Mouse (Mus musculus) gastrocnemius, postnatal 10 days (tissue): ENCODE data around the gene Rusc2. TPM values are rescaled to one million over a fixed set of nuclear protein-coding genes. Genes with fewer than 3 reads are reported as not detected.
A peak's percentile ranks its signal among the peaks of the same experiment; 100 is the strongest.

ENCODE experiments used
- DNase-seq: peaks from one replicate; pipeline ENCODE4 v3.0.0; 2021; ENCODE audit warnings: mixed read lengths
- long read RNA-seq, 2 experiments: library from polyadenylated mRNA; stranded (forward); transcript quantifications; one replicate each; pipeline ENCODE4 v2.0.0; 2021
- total RNA-seq, 2 experiments: library from RNA; stranded (reverse); gene quantifications; 2 replicates each; pipeline ENCODE4 v1.2.3; 2021

Rusc2 gene
- 10 to 100 TPM; 30.3 to 33.9 TPM for total RNA-seq
- long read RNA-seq, experiment 1, full-length matches to known transcripts = 17 of 56 reads
- long read RNA-seq, experiment 1, partial matches to known transcripts = 25 of 56 reads
- long read RNA-seq, experiment 1, other reads (novel, unspliced or antisense) = 14 of 56 reads
- long read RNA-seq, experiment 2, full-length matches to known transcripts = 16 of 58 reads
- long read RNA-seq, experiment 2, partial matches to known transcripts = 31 of 58 reads
- long read RNA-seq, experiment 2, other reads (novel, unspliced or antisense) = 11 of 58 reads

DNA sequence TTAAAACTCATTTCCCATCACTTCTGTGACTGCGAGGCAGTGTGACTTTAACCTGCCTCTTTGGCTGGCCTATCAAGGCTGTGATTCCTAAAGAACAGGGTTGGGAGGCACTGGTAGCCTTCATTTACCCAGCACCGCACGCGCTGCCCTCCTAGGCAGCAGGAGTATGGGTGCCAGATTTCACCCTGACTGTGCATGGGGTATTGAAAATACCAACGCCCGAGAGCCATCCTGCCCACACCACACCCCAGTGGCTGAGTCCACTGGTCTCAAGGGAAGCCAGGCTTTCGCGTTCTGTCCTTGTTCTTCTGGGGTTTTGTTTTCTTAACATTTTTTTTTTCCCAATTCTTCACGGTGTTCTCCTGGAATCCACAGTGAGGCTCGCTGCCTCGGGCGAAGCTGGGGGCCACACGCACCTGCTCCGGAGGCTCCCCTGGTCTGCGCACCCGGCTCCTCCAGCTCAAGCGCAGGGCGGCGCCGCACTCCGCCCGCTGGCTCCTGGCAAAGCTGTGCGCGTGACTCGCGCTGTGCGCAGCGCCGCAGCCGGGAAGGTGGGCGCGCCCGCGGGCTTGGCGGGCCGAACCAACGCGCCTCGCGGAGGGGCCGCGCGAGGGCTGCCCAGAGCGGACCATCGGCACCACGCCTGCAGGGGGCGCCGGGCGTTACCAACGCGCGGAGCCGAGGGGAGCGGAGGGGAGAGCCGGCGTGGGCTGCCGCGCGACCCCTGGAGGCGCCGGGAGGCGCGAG is at the start of gene Rusc2:
Rusc2 (plus strand) TSS at position 572 of the 747 bp plus-strand sequence.
- DNase-seq = peak; percentile 94

DNA sequence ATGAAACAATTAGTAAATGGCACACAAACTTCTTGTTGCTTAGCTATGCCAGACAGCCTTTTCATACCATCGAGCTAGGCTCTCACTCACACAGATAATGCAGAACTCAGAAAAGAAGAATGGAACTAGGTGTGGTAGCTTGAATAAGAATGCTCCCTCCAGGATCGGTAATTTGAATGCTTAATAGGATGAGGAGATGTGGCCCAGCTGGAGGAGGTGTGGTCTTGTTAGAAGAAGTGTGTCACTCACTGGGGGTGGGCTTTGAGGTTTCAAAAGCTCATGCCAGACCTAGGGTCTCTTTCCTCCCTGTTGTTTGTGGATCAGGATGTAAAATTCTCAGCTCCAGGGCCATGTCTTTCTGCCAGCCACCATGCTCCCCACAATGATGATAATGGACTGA is 47.0 kb upstream of the Rusc2 start:
- DNase-seq = no peak

- DNase-seq = no peak
Observed at GRCm38 (mm10) chr4:43336176-43336575, 45.6 kb upstream of the Rusc2 start.

DNA sequence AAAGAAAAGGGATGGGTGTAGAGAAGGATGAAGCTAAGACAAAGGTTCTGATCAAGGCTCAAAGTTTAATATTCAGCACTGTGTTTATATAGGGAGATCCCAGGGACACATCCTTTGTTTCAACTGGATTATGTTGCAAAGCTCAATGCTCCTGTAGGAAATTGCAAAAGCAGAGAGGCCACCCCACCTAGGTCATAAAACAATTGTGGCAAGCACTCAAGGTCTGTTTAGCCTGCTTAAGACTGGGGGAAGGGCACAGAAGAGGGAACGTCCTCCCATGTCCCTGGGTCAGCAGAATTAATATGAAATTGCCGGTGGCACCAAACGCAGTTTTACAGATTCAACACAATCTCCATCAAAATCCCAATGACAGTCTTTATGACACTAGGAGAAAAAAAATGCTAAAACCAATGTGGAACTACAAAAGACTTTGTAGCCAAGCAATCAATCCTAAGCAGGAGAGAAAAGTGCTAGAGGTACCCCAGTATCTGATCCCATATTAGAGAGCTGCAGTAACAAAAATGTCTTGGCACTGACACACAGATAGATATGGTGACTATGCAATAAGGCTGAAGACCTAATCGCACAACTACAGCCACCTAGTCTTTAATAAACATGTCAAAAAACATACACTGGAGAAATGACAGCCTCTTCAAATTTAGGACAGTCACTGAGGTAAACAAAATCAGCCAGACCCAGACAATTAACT is 41.5 kb upstream of the Rusc2 start:
- DNase-seq = no peak

GRCm38 (mm10) chr4:43341276-43341891 is 40.4 kb upstream of the Rusc2 start:
- DNase-seq = no peak

DNA sequence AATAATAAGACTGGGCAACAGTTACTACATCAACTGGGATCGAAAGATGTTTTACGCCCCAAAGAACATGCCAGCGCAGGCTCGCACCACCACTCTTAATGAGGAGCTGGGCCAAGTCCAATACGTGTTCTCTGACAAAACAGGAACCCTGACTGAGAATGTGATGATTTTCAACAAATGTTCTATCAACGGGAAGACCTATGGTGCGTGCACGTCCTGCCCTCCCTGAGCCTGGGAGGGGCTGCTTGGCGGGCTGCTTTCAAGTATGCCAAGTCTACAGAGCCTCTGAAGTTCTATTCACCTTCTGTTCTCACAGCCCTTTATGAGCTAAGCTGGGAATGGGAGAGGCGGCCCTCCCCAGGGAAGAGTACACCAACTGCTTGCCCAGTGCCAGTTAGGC is 39.3 kb upstream of the Rusc2 start:
- no peak for DNase-seq

- DNase-seq = no peak
Observed at GRCm38 (mm10) chr4:43344932-43345331, 36.8 kb upstream of the Rusc2 start.

- DNase-seq = peak; percentile 17
Observed at GRCm38 (mm10) chr4:43349206-43349605, 32.6 kb upstream of the Rusc2 start.

DNA sequence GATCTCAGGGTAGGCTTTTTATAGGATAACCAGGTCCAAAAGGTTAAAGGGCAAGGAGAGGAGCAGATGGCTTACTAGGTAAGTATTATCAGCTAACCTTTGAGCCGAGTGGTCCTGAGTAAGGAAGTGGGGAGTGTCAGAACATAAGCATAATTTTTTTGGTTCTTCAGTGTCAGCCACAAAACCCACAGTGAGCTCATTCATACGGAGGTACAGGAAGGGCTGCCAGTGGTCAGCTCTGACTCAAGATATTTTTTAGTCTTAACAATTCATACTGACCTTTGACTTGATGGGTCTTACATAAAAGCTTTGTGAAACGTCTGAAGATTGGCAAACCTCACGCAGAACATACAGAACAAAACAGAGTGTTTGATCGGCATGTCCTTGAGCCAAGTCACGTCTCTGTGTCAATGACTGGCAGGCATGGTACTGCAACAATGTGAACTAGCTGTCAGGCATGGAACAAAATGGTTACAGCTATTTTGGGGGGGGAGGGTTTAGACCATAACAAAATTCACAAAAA is 31.7 kb upstream of the Rusc2 start:
- DNase-seq = no peak

GRCm38 (mm10) chr4:43353662-43354061 is 28.1 kb upstream of the Rusc2 start:
- DNase-seq = no peak

- no peak for DNase-seq
Observed at GRCm38 (mm10) chr4:43364914-43365560, 16.7 kb upstream of the Rusc2 start.

GRCm38 (mm10) chr4:43367295-43367694 is 14.5 kb upstream of the Rusc2 start:
- DNase-seq = no peak

GRCm38 (mm10) chr4:43367787-43368186 is 14.0 kb upstream of the Rusc2 start:
- DNase-seq = no peak

DNA sequence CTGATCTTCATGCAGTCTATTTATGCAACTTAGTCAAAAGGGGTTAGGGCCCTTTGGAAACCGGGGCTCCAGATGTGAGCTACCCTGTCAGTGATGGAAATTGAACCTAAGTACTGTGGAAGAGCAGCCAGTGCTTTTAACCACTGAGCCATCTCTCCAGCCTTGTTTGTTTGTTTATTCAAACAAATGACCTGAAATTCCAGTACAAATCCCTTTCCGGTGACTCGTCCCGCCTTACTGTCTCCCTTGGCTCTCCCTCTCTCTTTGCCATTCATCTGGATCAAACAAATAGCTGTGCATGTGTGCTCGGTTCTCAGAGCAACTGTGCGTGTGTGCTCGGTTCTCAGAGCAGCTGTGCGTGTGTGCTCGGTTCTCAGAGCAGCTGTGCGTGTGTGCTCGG is 10.4 kb upstream of the Rusc2 start:
- DNase-seq = no peak

GRCm38 (mm10) chr4:43372155-43372554 is 9.6 kb upstream of the Rusc2 start:
- DNase-seq = no peak

GRCm38 (mm10) chr4:43374266-43374665 is 7.5 kb upstream of the Rusc2 start:
- DNase-seq = no peak

DNA sequence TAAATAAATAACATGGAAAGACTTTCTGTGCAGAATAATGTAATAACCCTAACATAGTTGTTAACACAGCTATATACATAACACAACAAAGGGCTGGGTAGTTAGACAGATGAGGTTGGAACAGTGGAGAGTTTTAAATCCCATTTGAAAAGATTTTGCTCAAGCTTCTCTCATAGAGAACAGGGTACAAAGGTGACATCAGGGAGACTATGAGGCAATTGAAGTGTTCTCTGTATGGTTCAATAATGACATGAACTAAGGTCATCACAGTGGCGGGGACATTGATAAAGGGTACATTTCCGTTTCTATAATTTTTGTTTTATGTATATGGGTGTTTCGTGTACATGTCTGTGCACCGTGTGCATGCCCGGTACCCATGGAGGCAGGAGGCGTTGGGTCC is 2.2 kb upstream of the Rusc2 start:
- DNase-seq = no peak

DNA sequence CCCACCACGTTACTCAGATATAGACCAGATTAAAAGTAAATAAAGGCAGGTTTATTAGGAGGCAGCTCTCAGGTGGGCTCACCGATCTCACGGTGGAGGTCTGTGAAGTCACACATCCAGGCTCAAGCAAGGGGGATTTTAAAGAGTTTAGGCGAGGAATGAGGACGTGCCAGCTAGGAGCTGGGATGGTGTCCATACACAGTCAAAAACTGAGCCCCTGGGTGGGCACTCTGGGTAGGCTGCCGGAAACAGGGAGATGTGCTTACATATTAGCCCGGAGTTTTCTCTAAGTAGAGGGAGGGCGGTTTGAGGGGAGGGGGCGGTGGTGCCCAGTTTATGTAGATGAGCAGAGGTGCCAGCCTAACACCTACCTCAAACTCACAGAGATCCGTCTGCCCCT is 828 bp upstream of the Rusc2 start:
- DNase-seq = no peak

DNA sequence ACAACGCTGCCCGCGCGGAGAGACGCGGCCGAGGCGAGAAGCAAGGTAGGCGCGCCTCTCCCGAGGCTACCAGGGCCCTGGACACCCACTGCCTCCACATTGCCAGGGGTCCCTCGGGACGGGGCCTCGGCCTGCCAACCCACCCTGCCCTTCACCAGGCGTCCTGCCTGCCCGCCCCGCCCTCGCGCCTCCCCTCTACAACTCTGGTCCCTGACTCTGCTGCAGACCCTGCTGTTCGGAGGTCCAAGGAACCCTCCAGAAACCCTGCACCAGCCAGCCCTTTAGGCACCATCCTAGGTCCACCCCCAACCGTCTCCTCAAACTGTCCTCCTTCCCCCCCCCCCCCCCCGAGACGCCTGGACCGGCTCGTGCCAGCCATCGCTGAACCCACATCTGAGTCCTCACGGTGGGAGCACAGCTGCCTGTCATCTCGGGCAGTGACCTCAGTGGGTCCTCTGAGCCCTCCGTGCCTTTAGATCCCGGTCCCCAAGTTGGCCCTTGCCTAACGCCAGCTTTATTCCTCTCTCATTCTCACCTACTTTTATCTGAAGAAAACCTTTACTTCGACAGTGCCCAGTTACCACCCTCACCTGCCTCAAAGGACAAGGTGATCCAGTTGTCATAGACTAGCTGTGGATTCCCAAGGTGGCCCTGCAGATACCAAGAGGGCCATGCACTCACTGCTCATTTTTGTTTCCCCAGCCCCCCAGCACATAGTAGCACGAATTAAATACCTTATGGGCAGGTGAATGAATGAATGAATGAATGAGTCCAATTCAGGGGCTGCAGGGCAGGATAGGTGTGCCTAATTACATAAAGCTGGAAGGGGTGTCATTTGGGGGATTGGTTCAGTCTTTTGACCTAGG is 609 bp downstream of the Rusc2 start:
- DNase-seq = no peak

DNA sequence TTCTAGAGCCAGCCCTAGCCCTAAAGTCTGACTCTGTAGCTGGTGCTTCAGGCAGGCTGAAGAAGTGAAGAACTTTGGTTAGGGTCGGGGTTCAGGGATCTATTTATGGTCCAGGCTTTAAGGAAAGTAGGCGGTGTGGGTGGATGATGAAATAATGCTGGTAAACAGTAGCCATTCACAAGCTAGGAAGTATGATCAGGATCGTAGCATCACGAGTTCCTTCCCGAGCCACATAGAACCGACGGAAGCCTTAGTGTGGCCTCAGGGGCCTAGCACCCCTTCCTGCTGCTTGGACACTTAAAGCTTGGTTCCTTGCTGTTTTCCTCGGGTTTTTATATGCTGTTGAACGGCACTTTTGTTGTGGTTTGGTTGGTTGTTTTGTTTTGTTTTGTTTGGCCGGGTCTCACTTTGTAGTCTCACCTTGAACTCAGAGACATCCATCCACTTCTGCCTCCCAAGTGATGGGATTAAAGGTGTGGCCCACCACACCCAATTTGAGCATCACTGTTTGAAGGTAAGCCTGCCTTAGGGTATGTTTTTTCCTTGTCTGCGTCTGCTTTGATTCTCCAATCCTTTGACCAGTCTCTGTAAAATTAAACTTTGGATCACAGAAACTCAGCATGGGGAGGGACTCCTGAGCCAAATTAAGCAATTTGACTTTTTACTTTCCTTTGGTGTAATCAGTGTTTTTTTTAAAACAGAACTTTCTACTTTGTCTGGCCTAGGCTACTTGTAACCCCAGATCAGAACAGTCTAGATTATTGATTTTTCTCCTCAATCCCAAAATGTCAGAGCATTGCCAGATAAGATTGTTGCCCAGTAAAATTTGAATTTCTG is 1.7 kb downstream of the Rusc2 start:
- DNase-seq = no peak
